Mouse (Mus musculus): ENCODE data around the gene Phykpl.

- TF ChIP-seq CTCF (IDR thresholded peaks at IDR 0.05; ENCODE audit: low read depth) = no peak
- TF ChIP-seq EP300 (IDR thresholded peaks at IDR 0.05; ENCODE audit: low read depth) = peak; percentile 82
Measured at GRCm38 (mm10) chr11:51646751-51647667, 62.5 kb downstream of the Phykpl start.

Data from heart, postnatal 0 days (tissue).